Mouse (Mus musculus): ENCODE results near the gene Efcab12. TPM values are rescaled to one million over a fixed set of nuclear protein-coding genes. Genes with fewer than 3 reads are reported as not detected.

Efcab12 gene
- 0.29 TPM for polyA plus RNA-seq (2014; fragmentation: Illumina TruSeq; extraction: RNeasy Lipid Tissue Mini Kit (QIAGEN cat#74804))

DNA sequence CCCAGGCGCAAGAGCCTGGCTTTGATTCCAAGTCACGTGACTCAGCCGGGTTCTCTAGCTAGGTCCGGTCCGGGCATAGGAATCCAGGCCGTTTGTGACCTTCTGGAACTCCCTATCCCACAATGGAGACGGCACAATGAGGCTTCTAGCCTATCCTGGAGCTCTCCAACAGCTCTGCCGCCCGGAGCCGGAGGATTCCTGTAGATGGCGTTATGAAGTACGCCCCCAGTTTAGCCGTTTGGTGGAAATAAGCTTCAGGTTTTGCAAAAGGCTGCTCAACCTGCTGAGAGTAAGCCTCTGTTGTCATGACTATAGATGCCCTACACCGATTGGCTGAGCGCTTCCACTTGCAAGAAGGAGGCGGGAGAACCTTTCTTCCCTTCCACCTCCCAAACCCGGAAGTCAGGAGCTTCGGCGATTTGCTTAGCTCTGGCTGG lies at the start of gene Efcab12:
Gene Efcab12, minus strand, starts transcription at position 252 of the 437 bp plus-strand sequence.

DNA sequence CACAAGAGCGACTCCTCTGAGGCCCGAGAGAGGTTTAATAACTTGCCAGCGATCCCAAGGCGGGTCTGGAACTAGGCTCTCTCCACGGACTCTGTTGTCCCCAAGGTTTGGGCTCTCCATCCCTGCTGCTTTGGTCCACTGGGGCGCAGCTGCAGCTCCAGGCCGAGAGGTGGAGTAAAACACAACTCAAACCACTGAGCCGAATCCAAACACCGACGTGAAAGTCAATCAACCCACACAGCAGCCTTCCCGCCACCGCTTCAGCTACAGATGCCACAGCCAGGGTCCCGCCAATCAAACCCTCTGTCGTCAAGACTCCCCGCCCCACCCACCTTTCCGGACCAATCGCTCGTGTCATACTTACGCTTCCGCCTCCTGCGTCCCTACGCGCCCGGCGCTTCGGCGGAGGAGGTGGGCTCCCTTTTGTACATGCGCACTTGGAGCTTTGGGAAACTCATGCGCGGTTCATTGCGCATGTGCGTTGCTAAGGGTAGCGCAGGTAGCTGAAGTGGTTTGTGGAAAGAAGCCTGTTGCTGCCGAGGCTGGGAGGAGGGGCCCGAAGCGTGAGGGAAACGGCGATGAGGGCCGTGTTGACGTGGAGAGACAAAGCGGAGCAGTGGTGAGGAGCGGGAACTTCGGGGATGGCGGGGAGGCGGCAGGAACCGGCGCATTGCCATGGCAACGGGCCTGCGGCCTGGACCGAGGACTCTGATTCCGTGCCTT lies 15.0 kb upstream of the Efcab12 start, which contains the start of the genes Mbd4 and Ift122:
Gene Mbd4, minus strand, starts transcription at position 281 of the 723 bp plus-strand sequence.
Gene Ift122, plus strand, starts transcription at position 380 of the 723 bp plus-strand sequence.

DNA sequence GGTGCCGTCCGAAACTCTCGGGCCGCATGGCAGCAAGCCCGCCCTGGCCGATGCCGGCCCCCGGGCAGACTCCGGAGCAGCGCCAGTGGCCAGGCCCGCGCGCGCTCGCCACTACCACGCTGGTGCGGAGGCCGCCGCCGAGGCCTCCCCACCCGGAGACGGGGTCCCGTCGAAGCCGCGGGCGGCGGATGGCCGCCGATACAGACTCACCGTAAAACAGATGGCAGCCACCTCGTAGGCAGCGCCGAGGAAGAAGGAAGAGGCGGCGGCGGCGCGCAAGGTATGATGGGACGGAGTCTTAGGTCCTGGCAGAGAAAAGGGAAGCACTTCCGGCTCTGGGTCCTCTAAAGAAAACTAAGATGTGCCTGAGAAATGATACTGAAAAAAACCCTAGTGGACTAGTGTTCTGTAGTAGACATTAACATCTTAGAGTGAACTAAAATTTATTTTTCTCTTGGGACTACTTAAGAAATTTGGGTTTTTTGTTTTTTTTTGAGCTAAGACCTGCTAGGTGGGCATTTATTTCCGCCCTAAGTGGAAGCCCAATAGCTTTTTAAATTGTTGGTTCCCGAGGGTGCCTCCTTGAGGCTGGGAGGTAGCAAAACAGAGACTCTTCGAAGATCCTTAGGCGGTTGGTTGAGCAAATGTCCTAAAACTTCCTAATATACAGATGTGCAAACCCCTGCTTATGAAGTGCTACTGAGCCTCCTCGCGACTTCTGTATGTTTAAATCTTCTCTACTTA lies 29.6 kb downstream of the Efcab12 start, which contains the start of gene Rpl32:
Gene Rpl32, minus strand, starts transcription at position 260 of the 744 bp plus-strand sequence.

DNA sequence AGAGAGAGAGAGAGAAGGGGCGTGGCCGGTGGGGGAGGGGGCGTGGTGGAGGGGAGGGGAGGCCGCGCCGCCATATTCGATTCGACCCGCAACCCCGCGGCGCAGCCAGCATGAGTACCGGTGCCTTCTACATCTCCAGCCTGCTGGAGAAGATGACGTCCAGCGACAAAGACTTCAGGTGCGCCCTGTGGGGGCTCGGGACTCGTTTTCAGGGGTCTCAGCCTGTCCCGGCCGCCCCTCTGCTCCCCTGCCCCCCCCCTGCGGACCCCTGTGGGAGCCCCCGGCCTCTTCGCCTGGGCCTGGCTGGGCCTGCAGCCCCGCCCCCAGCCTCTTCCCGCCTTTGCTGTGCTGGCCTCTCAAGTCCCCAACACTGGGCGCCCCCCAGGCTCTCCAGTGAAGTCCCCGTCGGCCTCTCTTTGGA lies 63.7 kb downstream of the Efcab12 start, which contains the start of gene Cand2:
Gene Cand2, plus strand, starts transcription at position 38 of the 421 bp plus-strand sequence.

DNA sequence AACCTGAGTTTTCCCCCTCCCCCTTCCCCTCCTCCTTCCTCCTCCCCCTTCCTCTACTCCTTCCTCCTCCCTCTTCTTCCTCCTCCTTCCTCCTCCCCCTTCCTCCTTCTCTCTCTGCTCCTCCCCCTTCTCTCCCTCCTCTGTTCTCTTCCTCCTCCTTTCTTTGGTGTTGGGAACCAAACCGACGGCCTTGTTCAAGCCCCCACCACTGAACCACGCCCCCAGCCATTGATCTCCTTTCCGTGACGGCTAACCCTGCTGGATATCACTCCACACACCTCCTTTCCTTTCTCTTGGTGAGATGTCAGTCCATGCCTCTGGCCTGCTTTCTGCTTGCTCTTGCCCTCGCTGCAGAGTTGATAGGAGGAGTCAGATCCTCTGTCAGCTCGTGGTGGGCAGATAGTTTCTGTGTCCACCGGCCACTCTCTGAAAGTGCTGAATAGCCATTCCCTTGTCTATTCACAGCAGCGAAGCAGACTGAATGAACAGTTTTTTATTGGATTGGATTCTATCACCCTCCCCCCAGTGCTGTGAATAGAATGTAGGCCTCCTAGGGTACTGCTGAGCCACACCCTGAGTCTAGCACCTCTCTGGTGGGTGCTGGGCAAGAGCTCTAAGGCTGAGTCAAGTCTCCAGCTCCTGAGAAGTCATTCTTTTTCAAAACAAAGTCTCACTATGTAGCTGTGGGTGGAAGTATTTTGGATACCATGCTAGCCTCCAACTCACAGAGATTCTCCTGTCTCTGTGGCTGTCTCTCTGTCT lies 76.0 kb downstream of the Efcab12 start, which contains the start of gene Tmem40:
Gene Tmem40, minus strand, starts transcription at position 416 of the 762 bp plus-strand sequence.

Other genes starting within 250 kb of the Efcab12 start
- not detected for gene Mkrn2os, start 245.8 kb downstream of the Efcab12 start, polyA plus RNA-seq (2014; fragmentation: Illumina TruSeq; extraction: RNeasy Lipid Tissue Mini Kit (QIAGEN cat#74804))
- 11.4 TPM for gene Mkrn2, start 236.5 kb downstream of the Efcab12 start, polyA plus RNA-seq (2014; fragmentation: Illumina TruSeq; extraction: RNeasy Lipid Tissue Mini Kit (QIAGEN cat#74804))
- 41.2 TPM for gene Raf1, start 161.8 kb downstream of the Efcab12 start, polyA plus RNA-seq (2014; fragmentation: Illumina TruSeq; extraction: RNeasy Lipid Tissue Mini Kit (QIAGEN cat#74804))
- gene Tmem40, start 76.0 kb downstream of the Efcab12 start, polyA plus RNA-seq (2014; fragmentation: Illumina TruSeq; extraction: RNeasy Lipid Tissue Mini Kit (QIAGEN cat#74804)) = not detected
- gene Cand2, start 63.9 kb downstream of the Efcab12 start, polyA plus RNA-seq (2014; fragmentation: Illumina TruSeq; extraction: RNeasy Lipid Tissue Mini Kit (QIAGEN cat#74804)) = 6.3 TPM
- 178 TPM for gene Rpl32, start 29.7 kb downstream of the Efcab12 start, polyA plus RNA-seq (2014; fragmentation: Illumina TruSeq; extraction: RNeasy Lipid Tissue Mini Kit (QIAGEN cat#74804))
- gene Mbd4, start 15.0 kb upstream of the Efcab12 start, polyA plus RNA-seq (2014; fragmentation: Illumina TruSeq; extraction: RNeasy Lipid Tissue Mini Kit (QIAGEN cat#74804)) = 10.6 TPM
- 19.5 TPM for gene Ift122, start 15.1 kb upstream of the Efcab12 start, polyA plus RNA-seq (2014; fragmentation: Illumina TruSeq; extraction: RNeasy Lipid Tissue Mini Kit (QIAGEN cat#74804))
- gene Rho, start 93.3 kb upstream of the Efcab12 start, polyA plus RNA-seq (2014; fragmentation: Illumina TruSeq; extraction: RNeasy Lipid Tissue Mini Kit (QIAGEN cat#74804)) = 0.17 TPM
- not detected for gene H1foo, start 106.5 kb upstream of the Efcab12 start, polyA plus RNA-seq (2014; fragmentation: Illumina TruSeq; extraction: RNeasy Lipid Tissue Mini Kit (QIAGEN cat#74804))
- gene Plxnd1, start 156.6 kb upstream of the Efcab12 start, polyA plus RNA-seq (2014; fragmentation: Illumina TruSeq; extraction: RNeasy Lipid Tissue Mini Kit (QIAGEN cat#74804)) = 17.9 TPM

Measured in ovary, adult 10 weeks (tissue).